Mouse (Mus musculus) myocyte (in vitro differentiated cells): ENCODE results near the gene Gramd2. TPM values are rescaled to one million over a fixed set of nuclear protein-coding genes. Genes with fewer than 3 reads are reported as not detected.

Experiments
- H3K27me3 ChIP-seq: one replicate; pipeline ENCODE4 v1.6.1; 2011; ENCODE audit not compliant: control insufficient read depth, insufficient read depth, insufficient read length
- H3K36me3 ChIP-seq: one replicate; pipeline ENCODE4 v1.6.1; 2011; ENCODE audit not compliant: control insufficient read depth, insufficient read depth
- H3K4me2 ChIP-seq: one replicate; pipeline ENCODE4 v1.6.1; 2011; ENCODE audit warnings: low read depth, control low read depth
- H3K4me3 ChIP-seq: one replicate; pipeline ENCODE4 v1.5.1; 2011; ENCODE audit warnings: mild to moderate bottlenecking, control low read depth, moderate library complexity
- H3K79me2 ChIP-seq: one replicate; pipeline ENCODE4 v1.6.1; 2011; ENCODE audit not compliant: control insufficient read depth, insufficient read depth
- H3ac ChIP-seq: one replicate; pipeline ENCODE4 v1.6.1; 2011; ENCODE audit not compliant: control insufficient read depth, insufficient read length
- CEBPB ChIP-seq: IDR thresholded peaks from 2 replicates; pipeline ENCODE4 v1.6.1; 2011; ENCODE audit warnings: mild to moderate bottlenecking, moderate library complexity; ENCODE audit not compliant: poor library complexity, insufficient read depth, severe bottlenecking
- E2F4 ChIP-seq: IDR thresholded peaks from one replicate; pipeline ENCODE4 v1.6.1; 2011; ENCODE audit warnings: mild to moderate bottlenecking, control low read depth, moderate library complexity; ENCODE audit not compliant: insufficient read depth
- MAX ChIP-seq: IDR thresholded peaks from one replicate; pipeline ENCODE4 v1.6.1; 2011; ENCODE audit warnings: low read depth, mild to moderate bottlenecking, control low read depth
- MYOD1 ChIP-seq, 3 experiments: IDR thresholded peaks; one replicate each; pipeline ENCODE4 v1.6.1; 2011; ENCODE audit warnings: control low read depth in 2 of 3, low read depth in 2 of 3, mild to moderate bottlenecking in 2 of 3, moderate library complexity in 1 of 3; ENCODE audit not compliant: insufficient read length in 2 of 3, control insufficient read depth in 1 of 3
- MYOG ChIP-seq, 3 experiments: IDR thresholded peaks; one replicate each; pipeline ENCODE4 v1.6.1; 2011; ENCODE audit warnings: control low read depth in 2 of 3, low read depth in 2 of 3, mild to moderate bottlenecking in 2 of 3; ENCODE audit not compliant: insufficient read length in 2 of 3, control insufficient read depth in 1 of 3, insufficient read depth in 1 of 3
- POLR2A ChIP-seq: IDR thresholded peaks from one replicate; pipeline ENCODE4 v1.6.1; 2011; ENCODE audit warnings: low read depth, mild to moderate bottlenecking, control low read depth, moderate library complexity; ENCODE audit not compliant: insufficient read length
- POLR2AphosphoS2 ChIP-seq: IDR thresholded peaks from one replicate; pipeline ENCODE4 v1.6.1; 2011; ENCODE audit warnings: low read depth, control low read depth; ENCODE audit not compliant: insufficient read length
- REST ChIP-seq: IDR thresholded peaks from one replicate; pipeline ENCODE4 v1.6.1; 2011; ENCODE audit warnings: mild to moderate bottlenecking, control low read depth, moderate library complexity; ENCODE audit not compliant: insufficient read depth, insufficient read length
- SRF ChIP-seq: IDR thresholded peaks from one replicate; pipeline ENCODE4 v1.6.1; 2011; ENCODE audit warnings: low read depth; ENCODE audit not compliant: control insufficient read depth, insufficient read length
- TCF12 ChIP-seq: IDR thresholded peaks from one replicate; pipeline ENCODE4 v1.6.1; 2011; ENCODE audit warnings: mild to moderate bottlenecking, control low read depth; ENCODE audit not compliant: poor library complexity, insufficient read depth, severe bottlenecking
- TCF3 ChIP-seq: IDR thresholded peaks from one replicate; pipeline ENCODE4 v1.6.1; 2011; ENCODE audit warnings: low read depth, control low read depth; ENCODE audit not compliant: insufficient read length
- USF1 ChIP-seq: IDR thresholded peaks from one replicate; pipeline ENCODE4 v1.6.1; 2011; ENCODE audit warnings: low read depth, mild to moderate bottlenecking, control low read depth, moderate library complexity
- polyA plus RNA-seq: library from polyadenylated mRNA; unstranded; fragments of >200 nt; fragmentation: generic; extraction: Trizol; gene quantifications from one replicate; pipeline ENCODE4 v1.2.1, GENCODE M21; 2012; ENCODE audit warnings: missing spikeins

Gene Gramd2
- polyA plus RNA-seq, 1 experiment, result 1.5 TPM

DNA sequence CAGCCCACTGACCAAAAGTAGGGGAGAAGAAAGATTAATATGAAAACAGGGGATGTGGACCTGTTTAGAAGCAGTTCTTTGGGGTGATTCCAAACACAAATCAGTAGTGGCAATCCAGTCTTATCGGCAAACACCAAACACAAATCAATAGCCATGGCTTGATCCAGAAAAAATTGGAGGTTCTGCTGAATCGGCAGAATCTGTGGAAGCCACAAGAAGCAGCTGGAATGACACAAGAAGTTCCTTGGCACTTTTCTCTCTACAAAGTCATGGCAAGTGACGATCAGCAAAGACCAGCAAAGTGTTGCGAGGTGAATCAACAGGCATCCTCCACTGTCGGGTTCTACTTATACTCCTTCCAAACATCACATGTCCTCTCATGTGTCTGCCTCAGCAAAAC is 41.2 kb downstream of the Gramd2 start:
- H3K4me2 ChIP-seq, result no peak overlapping the region
- H3K79me2 ChIP-seq, result no peaks in the 10 kb centered on the region
- no peak overlapping the region for H3ac ChIP-seq

GRCm38 (mm10) chr9:59723096-59723657 is 43.2 kb downstream of the Gramd2 start:
- H3K79me2 ChIP-seq, result no peaks in the 10 kb centered on the region
- TF ChIP-seq MYOD1 (IDR thresholded peaks at IDR 0.05; ENCODE audit: control insufficient read depth in 1 of 3, insufficient read length in 2 of 3, low read depth in 2 of 3), result peak in 2 of 3 experiments; percentile 57 to 69
- TF ChIP-seq TCF12, result no peak
- TF ChIP-seq MYOG (IDR thresholded peaks at IDR 0.05; ENCODE audit: control insufficient read depth in 1 of 3, insufficient read depth in 1 of 3, insufficient read length in 2 of 3, low read depth in 2 of 3), result peak in 1 of 3 experiments; percentile 27
- no peak for TF ChIP-seq POLR2A
- TF ChIP-seq MAX, result no peak
- TF ChIP-seq TCF3, result no peak
- TF ChIP-seq USF1, result no peak
- TF ChIP-seq SRF, result no peak
- no peak overlapping the region for H3ac ChIP-seq
- H3K4me3 ChIP-seq, result no peak overlapping the region
- no peaks in the 10 kb centered on the region for H3K36me3 ChIP-seq
- H3K27me3 ChIP-seq, result no peaks in the 10 kb centered on the region
- peak overlapping the region; percentile 75 for H3K4me2 ChIP-seq

More for the DNA sequence above, 41.2 kb downstream of the Gramd2 start:
- Histone ChIP-seq H3K36me3 (no peaks in the 10 kb centered on the region), H3K27me3 (no peaks in the 10 kb centered on the region), H3K4me3 (no peak overlapping the region)
- TF ChIP-seq SRF, result no peak
- TF ChIP-seq POLR2A, result no peak
- no peak for TF ChIP-seq TCF3
- TF ChIP-seq USF1, result no peak
- TF ChIP-seq TCF12, result no peak
- TF ChIP-seq MYOG (IDR thresholded peaks at IDR 0.05; ENCODE audit: control insufficient read depth in 1 of 3, insufficient read depth in 1 of 3, insufficient read length in 2 of 3, low read depth in 2 of 3), result no peak
- no peak for TF ChIP-seq MYOD1 (IDR thresholded peaks at IDR 0.05; ENCODE audit: control insufficient read depth in 1 of 3, insufficient read length in 2 of 3, low read depth in 2 of 3)
- TF ChIP-seq E2F4, result no peak

DNA sequence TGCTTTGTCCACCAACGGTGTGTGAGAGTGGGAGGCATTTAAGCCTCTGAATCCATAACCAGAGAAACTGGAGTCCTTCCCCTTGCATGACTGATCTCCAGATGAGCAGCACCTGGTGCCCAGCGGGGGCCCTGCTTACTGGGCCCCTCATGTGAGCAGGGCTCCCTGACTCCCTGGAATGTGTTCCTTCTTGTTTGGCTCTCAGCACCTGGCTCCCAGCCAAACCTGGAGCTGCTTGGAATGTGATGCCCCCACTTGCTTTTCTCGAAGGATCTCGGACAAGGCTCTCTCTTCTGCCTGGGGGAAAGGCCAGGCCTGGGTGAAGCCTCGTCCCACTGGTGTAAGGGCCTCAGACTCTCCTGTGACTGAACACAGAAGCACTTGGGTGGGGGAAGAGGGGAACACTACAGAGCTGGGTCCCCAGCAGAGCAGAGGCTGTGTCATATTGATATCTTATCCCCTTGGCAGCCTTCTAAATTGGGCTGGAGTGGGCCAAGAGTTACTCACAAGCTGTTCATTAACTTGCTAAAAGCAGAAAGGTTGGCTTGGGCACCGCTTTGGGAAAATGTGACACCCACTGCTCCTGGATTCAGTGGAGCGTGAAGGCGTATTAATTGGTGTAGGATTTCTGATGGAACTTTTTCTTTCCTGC is 44.0 kb downstream of the Gramd2 start:
- H3K4me3 ChIP-seq, result no peak overlapping the region
- TF ChIP-seq TCF3 (no peak), REST (no peak), MYOD1 (IDR thresholded peaks at IDR 0.05; ENCODE audit: control insufficient read depth in 1 of 3, insufficient read length in 2 of 3, low read depth in 2 of 3) (no peak), TCF12 (no peak), CEBPB (no peak), MAX (no peak), POLR2A (no peak), MYOG (IDR thresholded peaks at IDR 0.05; ENCODE audit: control insufficient read depth in 1 of 3, insufficient read depth in 1 of 3, insufficient read length in 2 of 3, low read depth in 2 of 3) (no peak), POLR2AphosphoS2 (no peak), E2F4 (no peak), SRF (no peak), USF1 (no peak)
- peak overlapping the region; percentile 75 for H3K4me2 ChIP-seq
- no peaks in the 10 kb centered on the region for H3K27me3 ChIP-seq
- no peaks in the 10 kb centered on the region for H3K36me3 ChIP-seq
- no peak overlapping the region for H3ac ChIP-seq
- no peaks in the 10 kb centered on the region for H3K79me2 ChIP-seq

DNA sequence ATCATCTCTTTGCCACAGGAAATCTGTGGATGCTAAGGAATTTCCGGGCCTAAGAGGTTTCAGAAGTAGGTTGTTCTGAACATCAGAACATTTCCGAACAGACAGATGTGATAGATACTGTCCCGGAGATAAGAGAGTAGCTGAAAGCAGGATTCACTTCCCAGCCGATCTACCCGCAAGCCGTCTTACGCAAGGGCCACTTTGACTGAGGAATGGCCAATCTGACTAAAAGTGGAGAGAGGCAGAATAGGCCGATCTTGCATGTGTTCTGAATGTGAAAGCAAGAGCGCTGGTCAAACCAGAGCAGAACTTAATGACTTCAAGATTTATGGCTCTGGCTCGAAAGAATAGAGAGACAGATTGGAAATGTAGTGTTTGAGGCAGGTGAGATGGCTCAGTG is 45.6 kb downstream of the Gramd2 start:
- TF ChIP-seq CEBPB (no peak), TCF3 (no peak), MYOD1 (IDR thresholded peaks at IDR 0.05; ENCODE audit: control insufficient read depth in 1 of 3, insufficient read length in 2 of 3, low read depth in 2 of 3) (no peak), POLR2AphosphoS2 (no peak), MYOG (IDR thresholded peaks at IDR 0.05; ENCODE audit: control insufficient read depth in 1 of 3, insufficient read depth in 1 of 3, insufficient read length in 2 of 3, low read depth in 2 of 3) (no peak), MAX (no peak), POLR2A (no peak), USF1 (no peak), E2F4 (no peak)
- Histone ChIP-seq H3K27me3 (no peaks in the 10 kb centered on the region), H3ac (no peak overlapping the region), H3K36me3 (no peaks in the 10 kb centered on the region), H3K79me2 (no peaks in the 10 kb centered on the region), H3K4me3 (no peak overlapping the region), H3K4me2 (no peak overlapping the region)

DNA sequence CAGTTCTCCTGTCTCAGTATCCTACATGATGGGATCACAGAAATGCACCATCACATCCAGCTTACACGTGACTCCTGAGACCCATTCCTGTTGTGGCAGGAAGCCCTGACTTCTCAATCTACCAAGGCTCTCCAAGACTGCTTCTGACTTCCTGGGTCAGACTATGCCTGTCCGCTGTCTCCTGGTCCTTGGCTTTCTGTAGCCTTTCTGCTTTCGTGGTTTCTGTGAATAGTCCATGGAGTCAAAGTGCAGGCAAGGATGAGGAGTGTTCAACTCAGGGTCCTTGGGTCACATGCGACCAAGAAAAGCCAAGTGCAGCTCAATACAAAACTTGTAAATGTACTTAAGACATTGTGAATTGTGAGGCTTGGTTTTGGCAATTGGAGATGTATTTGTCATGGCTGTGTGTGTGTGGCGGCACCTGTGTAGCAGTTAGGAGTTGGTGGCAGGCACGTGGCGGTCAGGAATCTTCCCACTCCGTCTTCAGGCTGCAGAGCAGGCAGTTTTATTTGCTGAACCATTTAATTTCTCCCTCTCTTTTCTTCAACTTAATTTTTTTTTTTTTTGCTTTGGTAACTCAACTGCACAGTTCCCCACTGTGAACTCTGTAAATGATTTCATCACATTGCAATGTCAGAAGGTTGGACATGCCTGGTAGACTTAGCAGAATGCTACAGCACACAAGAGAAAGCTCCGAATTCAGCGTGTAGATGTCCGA is 47.8 kb downstream of the Gramd2 start:
- TF ChIP-seq CEBPB, result no peak
- TF ChIP-seq POLR2AphosphoS2, result no peak
- TF ChIP-seq E2F4, result no peak
- no peak for TF ChIP-seq MYOD1 (IDR thresholded peaks at IDR 0.05; ENCODE audit: control insufficient read depth in 1 of 3, insufficient read length in 2 of 3, low read depth in 2 of 3)
- no peak for TF ChIP-seq MYOG (IDR thresholded peaks at IDR 0.05; ENCODE audit: control insufficient read depth in 1 of 3, insufficient read depth in 1 of 3, insufficient read length in 2 of 3, low read depth in 2 of 3)
- no peak for TF ChIP-seq SRF
- TF ChIP-seq REST, result no peak
- TF ChIP-seq TCF3, result no peak
- Histone ChIP-seq H3K36me3 (no peaks in the 10 kb centered on the region), H3K27me3 (no peaks in the 10 kb centered on the region), H3K4me3 (no peak overlapping the region), H3K79me2 (no peaks in the 10 kb centered on the region), H3K4me2 (no peak overlapping the region), H3ac (no peak overlapping the region)
